Mouse (Mus musculus) splenic B cell, adult 2 months (primary cell): ENCODE data around the gene Lrrc46.

Experiments
- DNase-seq: peaks from one replicate; pipeline ENCODE4 v3.0.0-alpha.2; 2011; ENCODE audit warnings: low read depth, low spot score
- H3K27me3 ChIP-seq: 2 replicates; pipeline ENCODE4 v1.6.1; 2012; ENCODE audit warnings: mild to moderate bottlenecking, low read length, moderate library complexity, mixed read lengths; ENCODE audit not compliant: control insufficient read depth, poor library complexity, insufficient read depth, severe bottlenecking
- H3K36me3 ChIP-seq: 2 replicates; pipeline ENCODE4 v1.6.1; 2012; ENCODE audit warnings: mild to moderate bottlenecking, low read length, moderate library complexity, mixed read lengths; ENCODE audit not compliant: control insufficient read depth, poor library complexity, insufficient read depth, severe bottlenecking

Lrrc46 gene

DNA sequence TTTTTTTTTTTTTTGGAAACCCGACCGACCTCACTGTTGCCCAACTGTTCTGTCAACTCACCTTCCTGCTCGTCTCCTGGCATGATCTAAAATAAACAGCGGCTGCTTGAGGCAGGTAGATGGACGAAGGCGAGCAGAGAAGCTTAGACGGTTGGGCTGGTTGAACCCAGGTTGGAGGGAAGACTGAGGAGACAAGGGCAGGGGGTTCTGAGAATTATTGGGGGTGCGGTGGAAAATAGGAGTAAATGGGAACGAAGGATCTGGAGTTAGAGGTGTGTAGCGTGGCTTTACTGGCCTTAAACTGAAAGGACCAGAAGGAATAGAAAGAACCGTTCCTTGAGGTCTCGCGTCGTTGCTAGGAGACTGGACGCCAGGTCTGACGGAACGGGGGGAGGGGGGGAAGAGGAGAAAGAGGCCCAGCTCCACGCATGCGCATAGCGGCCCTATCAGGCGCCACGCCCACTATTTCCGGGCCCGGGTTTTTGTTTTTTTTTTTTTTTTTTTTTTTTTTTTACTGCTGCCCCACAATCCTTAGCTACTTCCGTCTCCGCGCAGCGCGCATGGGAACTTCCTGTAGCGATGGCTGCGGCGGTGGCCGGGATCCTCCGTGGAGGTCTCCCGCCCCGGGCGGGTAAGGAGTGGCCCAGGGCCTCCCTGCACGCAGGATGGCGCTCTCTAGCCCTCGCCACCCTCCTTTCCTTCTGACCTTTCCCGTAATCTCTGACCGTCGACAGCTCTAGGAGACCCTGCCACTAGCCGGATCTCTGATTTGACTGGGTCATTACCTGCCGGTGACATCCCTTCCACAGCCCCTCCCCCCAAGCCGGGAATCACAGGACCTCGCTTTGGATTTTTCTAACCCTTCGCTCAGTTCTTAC lies at the start of gene Lrrc46, which contains the start of gene Mrpl10:
Gene Lrrc46, minus strand, starts transcription at position 386 of the 878 bp plus-strand sequence.
Gene Mrpl10, plus strand, starts transcription at position 539 of the 878 bp plus-strand sequence.
- DNase-seq = peak; percentile 98
- no peaks in the 10 kb centered on the region for H3K36me3 ChIP-seq
- H3K27me3 ChIP-seq = no peaks in the 10 kb centered on the region

DNA sequence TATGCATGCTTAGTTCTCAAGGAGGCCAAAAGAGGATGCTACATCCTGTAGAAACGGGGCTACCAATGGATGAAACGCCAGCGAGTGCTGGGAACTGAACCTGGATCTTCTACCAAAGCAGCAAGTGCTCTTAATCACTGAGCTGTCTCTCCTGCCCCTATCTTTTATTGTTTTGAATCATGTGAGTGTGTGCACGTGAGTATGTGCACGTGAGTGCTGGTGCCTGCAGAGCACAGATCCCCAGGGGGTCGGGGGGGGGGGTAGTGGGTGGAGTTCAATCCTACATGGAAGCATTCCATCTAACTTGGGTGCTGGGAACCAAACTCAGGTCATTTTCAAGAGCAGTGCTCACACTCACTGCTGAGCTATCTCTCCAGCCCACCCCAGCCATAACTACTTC lies 45.2 kb upstream of the Lrrc46 start:
- no peaks in the 10 kb centered on the region for H3K36me3 ChIP-seq
- DNase-seq = no peak

GRCm38 (mm10) chr11:97084821-97085505 lies 43.8 kb upstream of the Lrrc46 start:
- DNase-seq = no peak
- H3K36me3 ChIP-seq = no peaks in the 10 kb centered on the region
- no peaks in the 10 kb centered on the region for H3K27me3 ChIP-seq

More for the DNA sequence above, 45.2 kb upstream of the Lrrc46 start:
- H3K27me3 ChIP-seq = no peaks in the 10 kb centered on the region

GRCm38 (mm10) chr11:97083401-97084140 lies 42.4 kb upstream of the Lrrc46 start:
- H3K27me3 ChIP-seq = no peaks in the 10 kb centered on the region
- peak; percentile 34 for DNase-seq
- no peaks in the 10 kb centered on the region for H3K36me3 ChIP-seq

DNA sequence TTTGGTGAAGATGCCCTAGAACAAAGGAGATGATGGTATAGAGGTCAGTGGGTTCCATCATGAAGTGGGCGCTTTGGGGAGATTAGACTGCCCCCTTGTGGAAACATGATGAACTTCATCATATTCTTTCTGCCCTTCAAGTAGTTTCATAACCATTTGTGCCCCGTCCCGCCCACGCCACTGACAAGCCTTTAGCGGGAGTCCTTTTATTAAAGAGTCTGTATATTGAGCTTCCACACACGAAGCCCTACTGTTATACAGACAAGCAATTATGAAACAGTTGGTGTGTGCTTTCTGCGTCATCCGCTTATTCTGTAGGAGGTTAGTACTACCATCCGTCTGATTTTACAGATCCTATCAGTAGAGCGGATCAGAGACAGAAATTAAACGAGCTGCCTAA lies 41.8 kb upstream of the Lrrc46 start:
- Histone ChIP-seq H3K27me3 (no peaks in the 10 kb centered on the region), H3K36me3 (no peaks in the 10 kb centered on the region)
- DNase-seq = peak; percentile 83

GRCm38 (mm10) chr11:97080291-97080690 lies 39.1 kb upstream of the Lrrc46 start:
- H3K27me3 ChIP-seq = no peaks in the 10 kb centered on the region

GRCm38 (mm10) chr11:97078751-97079150 lies 37.5 kb upstream of the Lrrc46 start:
- H3K27me3 ChIP-seq = no peaks in the 10 kb centered on the region
- DNase-seq = peak; percentile 36
- no peaks in the 10 kb centered on the region for H3K36me3 ChIP-seq

More at GRCm38 (mm10) chr11:97080291-97080690, 39.1 kb upstream of the Lrrc46 start:
- no peak for DNase-seq
- no peaks in the 10 kb centered on the region for H3K36me3 ChIP-seq

DNA sequence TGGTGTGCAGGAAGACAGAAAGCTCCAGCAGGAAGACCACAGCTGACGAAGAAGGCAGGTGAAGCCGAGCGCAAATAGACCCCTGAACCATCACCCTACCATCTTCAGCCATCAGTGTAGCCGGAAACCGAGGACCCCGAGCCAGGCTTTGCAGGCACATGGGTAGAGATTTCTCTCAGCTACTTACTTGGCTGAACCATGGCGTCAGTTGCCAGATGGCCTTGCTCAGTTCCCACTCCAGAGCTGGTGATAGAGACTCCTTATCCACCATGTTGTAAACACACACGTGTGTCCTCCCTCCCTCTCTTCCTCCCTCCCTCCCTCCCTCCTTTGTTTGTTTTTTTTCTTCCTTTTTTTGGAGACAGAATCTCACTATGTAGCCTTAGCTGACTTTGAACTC lies 33.0 kb upstream of the Lrrc46 start:
- H3K27me3 ChIP-seq = no peaks in the 10 kb centered on the region
- H3K36me3 ChIP-seq = no peaks in the 10 kb centered on the region
- no peak for DNase-seq

DNA sequence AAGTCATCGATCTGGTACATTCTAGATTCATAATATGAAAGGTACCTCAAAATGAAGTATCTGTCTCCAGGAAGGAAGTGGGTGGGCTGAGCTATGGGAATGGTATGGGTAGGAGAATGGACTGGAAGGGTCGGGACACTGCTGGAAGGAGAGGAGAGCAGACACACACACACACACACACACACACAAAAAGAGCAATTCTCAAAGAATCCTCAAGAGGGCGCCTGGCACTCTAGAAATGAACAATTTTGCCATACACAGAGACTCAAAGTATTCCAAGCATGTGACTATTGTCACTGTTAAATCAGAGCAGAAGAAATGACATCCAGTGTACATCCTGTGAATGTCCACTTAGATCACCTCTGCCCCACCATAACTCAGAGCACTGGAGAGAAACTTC lies 31.3 kb upstream of the Lrrc46 start:
- Histone ChIP-seq H3K36me3 (no peaks in the 10 kb centered on the region), H3K27me3 (no peaks in the 10 kb centered on the region)
- peak; percentile 69 for DNase-seq

- Histone ChIP-seq H3K27me3 (no peaks in the 10 kb centered on the region), H3K36me3 (no peaks in the 10 kb centered on the region)
- DNase-seq = no peak
Observed at GRCm38 (mm10) chr11:97071129-97071528, 29.9 kb upstream of the Lrrc46 start.

DNA sequence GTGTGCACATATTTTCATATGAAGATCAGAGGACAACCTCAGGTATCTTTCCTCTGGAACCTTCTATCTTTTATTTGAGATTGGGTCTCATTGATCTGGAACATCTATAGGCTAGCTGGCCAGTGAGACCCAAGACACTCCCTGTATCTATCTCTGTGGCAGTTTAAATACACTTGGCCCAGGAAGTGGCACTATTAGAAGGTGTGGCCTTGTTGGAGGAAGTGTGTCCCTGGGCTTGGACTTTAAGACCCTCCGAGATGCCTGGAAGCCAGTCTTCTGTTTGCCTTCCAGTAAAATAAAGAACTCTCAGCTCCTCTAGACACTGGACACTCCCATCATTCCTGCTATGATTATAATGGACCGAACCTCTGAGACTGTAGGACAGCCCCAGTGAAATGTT lies 28.6 kb upstream of the Lrrc46 start:
- no peaks in the 10 kb centered on the region for H3K27me3 ChIP-seq
- DNase-seq = no peak
- no peaks in the 10 kb centered on the region for H3K36me3 ChIP-seq

DNA sequence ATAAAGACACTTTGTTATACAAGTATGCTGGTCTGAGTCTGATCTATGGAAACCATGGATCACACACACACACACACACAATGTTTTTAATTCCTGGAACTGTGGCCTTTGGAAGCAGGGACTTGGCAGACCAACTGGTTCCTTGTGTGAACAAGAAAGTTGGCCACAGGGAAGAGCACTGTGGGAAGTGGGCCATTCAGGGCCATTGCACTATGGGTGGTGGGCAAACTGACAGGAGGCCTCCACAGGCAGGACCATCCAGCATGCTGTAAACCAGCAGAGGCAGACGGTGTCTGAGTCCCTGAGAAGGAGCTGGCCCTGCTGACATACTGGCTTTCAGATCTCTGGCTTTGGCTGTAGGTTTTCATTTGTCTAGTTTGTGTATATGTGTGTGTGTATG lies 28.1 kb upstream of the Lrrc46 start:
- DNase-seq = no peak
- no peaks in the 10 kb centered on the region for H3K27me3 ChIP-seq
- no peaks in the 10 kb centered on the region for H3K36me3 ChIP-seq

DNA sequence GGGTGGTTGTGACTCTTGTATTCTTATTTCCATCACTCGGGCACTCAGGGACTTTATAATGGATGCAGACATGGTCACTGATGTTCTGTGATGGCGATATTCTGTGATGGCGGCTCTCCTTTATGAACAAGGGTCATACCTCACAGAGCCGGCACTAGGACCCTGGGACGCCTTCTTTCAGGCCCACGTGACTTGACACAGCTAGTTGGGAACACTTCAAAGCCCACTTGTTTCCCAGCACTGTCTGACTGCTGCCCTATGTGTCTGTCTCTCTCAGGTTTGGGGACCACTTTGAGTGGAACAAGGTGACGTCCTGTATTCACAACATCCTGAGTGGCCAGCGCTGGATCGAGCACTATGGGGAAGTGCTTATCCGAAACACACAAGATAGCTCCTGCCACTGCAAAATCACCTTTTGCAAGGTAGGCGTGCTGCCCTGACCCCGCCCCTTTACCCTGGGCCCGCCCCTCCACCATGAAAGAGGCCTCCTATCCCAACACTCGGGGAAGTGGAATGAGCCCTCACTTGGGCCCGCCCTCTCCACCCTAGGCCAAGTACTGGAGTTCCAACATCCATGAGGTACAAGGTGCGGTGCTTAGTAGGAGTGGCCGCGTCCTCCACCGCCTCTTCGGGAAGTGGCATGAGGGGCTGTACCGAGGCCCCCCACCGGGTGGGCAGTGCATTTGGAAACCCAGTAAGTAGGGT lies 25.6 kb upstream of the Lrrc46 start:
- Histone ChIP-seq H3K36me3 (no peaks in the 10 kb centered on the region), H3K27me3 (no peaks in the 10 kb centered on the region)
- no peak for DNase-seq

GRCm38 (mm10) chr11:97065538-97066295 lies 24.5 kb upstream of the Lrrc46 start:
- DNase-seq = no peak
- Histone ChIP-seq H3K36me3 (no peaks in the 10 kb centered on the region), H3K27me3 (no peaks in the 10 kb centered on the region)
